Mouse (Mus musculus): ENCODE results near the gene Bptf. TPM values are rescaled to one million over a fixed set of nuclear protein-coding genes. Genes with fewer than 3 reads are reported as not detected.
"Not testable (repeated sequence)": the region's sequence is repeated elsewhere in the genome, so short reads cannot be mapped to it uniquely, and the experiment has no call there.

Gene Bptf
- polyA plus RNA-seq, 1 experiment, result 49.4 TPM

GRCm38 (mm10) chr11:107022050-107022683, 109.8 kb downstream of the Bptf start:
- DNase-seq (ENCODE audit: extremely low spot score in 1 of 2, low spot score in 1 of 2), result no peak

- DNase-seq (ENCODE audit: extremely low spot score in 1 of 2, low spot score in 1 of 2), result not testable (repeated sequence)
These were observed 112.2 kb downstream of the Bptf start for GRCm38 (mm10) chr11:107019722-107020121.

GRCm38 (mm10) chr11:107019318-107019717, 112.6 kb downstream of the Bptf start:
- no peak for DNase-seq (ENCODE audit: extremely low spot score in 1 of 2, low spot score in 1 of 2)

- DNase-seq (ENCODE audit: extremely low spot score in 1 of 2, low spot score in 1 of 2), result no peak
These were observed 113.3 kb downstream of the Bptf start for GRCm38 (mm10) chr11:107018606-107019005.

DNA sequence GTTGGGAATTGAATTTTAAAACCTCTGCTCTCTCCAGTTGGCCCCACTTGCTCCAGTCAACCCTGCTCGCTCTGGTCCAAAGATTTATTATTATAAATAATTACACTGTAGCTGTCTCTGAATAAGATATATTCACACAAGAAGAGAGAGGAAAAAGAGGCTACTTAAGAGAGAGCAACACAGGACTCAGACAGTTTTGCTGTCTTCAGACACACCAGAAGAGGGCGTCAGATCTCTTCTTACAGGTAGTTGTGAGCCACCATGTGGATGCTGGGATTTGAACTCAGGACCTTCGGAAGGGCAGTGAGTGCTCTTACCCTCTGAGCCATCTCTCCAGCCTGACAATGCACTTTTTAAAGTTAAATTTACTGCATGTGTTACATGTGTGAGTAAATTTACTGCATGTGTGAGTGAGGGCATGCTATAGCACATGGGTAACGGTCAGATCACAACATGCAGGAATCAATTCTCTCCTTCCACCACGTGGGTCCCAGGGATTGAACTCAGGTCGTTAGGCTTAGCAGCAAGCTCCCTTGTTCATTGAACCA, 114.5 kb downstream of the Bptf start:
- no peak for DNase-seq (ENCODE audit: extremely low spot score in 1 of 2, low spot score in 1 of 2)

GRCm38 (mm10) chr11:107016893-107017292, 115.0 kb downstream of the Bptf start:
- no peak for DNase-seq (ENCODE audit: extremely low spot score in 1 of 2, low spot score in 1 of 2)

DNA sequence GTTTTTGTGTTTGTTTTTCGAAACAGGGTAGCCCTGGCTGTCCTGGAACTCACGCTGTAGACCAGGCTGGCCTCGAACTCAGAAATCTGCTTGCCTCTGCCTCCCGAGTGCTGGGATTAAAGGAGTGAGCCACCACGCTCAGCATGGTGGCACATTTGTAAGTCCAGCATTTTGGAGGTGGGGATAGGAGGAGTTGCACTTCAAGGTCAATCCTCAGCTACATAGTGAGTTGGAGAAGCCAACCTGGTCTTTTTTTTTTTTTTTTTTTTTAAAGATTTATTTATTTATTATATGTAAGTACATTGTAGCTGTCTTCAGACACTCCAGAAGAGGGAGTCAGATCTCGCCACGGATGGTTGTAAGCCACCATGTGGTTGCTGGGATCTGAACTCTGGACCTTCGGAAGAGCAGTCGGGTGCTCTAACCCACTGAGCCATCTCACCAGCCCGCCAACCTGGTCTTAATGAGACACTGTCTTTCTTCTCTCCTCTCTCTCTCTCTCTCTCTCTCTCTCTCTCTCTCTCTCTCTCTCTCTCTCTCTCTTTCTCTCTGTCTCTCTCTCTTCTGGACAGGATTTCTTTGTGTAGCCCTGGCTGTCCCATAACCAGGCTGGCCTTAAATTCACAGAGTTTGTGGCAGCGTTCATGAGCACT, 116.3 kb downstream of the Bptf start:
- DNase-seq (ENCODE audit: extremely low spot score in 1 of 2, low spot score in 1 of 2), result not testable (repeated sequence)

DNA sequence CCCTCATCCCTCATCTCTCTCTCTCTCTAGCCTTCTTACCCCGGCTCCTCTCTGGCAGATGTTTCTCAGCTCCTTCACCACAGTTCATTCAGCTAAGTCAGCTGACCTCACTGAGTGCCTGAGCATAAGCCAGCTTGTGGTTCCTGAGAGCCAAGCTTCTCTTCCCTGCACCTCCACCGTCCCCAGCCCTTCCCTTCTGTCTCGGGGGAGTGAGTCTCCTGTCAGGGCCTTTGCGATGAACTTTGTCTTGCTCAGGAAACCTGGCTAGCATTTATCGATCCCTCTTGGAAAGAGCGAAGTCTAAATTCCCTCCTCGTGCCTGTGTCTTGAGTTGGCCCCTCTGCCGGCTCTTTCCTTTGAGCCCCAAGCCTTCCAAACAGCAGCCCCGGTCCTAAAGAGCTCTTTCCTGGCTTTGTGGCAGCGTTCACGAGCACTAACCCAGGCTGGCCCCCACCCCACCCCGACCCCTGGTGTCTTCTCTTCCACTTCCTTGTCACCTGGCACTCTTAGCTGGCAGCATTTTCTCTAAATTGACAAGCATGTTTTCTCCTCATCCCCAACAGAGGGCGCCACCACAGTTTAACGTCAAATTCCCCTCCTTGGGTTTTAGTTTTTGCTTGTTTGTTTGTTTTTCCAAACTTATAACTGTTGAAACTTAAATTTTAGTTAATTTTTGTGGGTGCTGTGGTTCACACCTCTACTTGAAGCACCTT, 117.2 kb downstream of the Bptf start:
- DNase-seq (ENCODE audit: extremely low spot score in 1 of 2, low spot score in 1 of 2), result no peak

- DNase-seq (ENCODE audit: extremely low spot score in 1 of 2, low spot score in 1 of 2), result no peak
These were observed 117.8 kb downstream of the Bptf start for GRCm38 (mm10) chr11:107014020-107014585.

- DNase-seq (ENCODE audit: extremely low spot score in 1 of 2, low spot score in 1 of 2), result peak; percentile 95 to 100
These were observed 119.5 kb downstream of the Bptf start for GRCm38 (mm10) chr11:107012324-107013017.

GRCm38 (mm10) chr11:107011669-107012323, 120.1 kb downstream of the Bptf start:
- DNase-seq (ENCODE audit: extremely low spot score in 1 of 2, low spot score in 1 of 2), result no peak

DNA sequence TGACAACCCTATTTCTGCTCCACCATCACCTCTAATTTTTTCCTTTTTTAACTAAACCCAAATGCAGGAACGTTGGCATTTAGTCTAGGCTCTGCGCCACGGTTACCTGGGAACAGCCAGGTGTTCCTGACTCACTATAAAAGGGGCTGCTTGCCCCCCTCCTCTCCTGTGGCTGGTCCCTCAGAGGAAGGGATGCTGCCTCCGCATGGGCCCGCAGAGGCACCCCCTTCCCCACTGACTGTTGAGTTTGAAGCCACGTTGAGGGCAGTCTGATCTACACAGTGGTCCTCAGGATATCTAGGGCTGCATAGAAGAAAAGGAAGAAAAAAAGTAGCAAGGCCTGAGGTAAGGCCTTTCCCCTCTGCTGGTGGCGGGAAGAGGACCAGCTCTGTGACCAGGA, 120.8 kb downstream of the Bptf start:
- no peak for DNase-seq (ENCODE audit: extremely low spot score in 1 of 2, low spot score in 1 of 2)

DNA sequence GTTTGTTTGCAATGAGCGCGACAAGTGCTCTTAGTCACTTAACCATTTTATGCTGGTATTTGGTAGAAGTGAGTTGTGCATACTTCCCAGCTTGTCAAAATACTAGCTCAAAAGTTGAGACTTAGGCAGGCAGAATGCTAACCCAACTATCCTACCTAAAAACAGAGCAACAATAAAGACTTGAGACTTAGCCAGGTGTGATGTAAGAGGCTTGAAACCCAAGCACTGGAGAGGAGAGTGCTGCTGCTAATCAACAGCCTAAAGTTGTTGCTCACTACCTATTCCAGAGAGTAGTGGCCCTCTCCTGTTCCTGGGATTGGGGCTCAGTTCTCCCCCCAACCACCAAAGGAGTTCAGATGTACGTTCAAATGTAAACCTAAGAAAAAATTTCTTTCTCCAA, 121.5 kb downstream of the Bptf start:
- DNase-seq (ENCODE audit: extremely low spot score in 1 of 2, low spot score in 1 of 2), result no peak

DNA sequence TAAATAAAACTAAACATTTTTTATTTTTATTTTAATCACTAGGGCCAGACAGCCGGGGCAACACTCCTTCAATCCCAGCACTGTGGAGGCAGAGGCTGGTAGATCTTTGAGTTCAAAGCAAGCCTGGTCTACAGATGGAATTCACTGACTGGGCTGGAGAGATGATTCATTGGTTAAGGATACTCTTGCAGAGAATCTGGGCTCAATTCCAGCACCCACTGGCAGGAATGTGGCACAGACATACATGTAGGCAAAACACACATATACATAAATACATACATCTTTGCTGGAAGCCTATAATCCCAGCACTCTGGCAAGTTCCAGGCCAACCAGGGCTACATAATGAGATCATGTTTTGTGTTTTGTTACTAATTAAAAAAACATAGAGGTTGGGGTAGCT, 126.4 kb downstream of the Bptf start:
- DNase-seq (ENCODE audit: extremely low spot score in 1 of 2, low spot score in 1 of 2), result no peak

DNA sequence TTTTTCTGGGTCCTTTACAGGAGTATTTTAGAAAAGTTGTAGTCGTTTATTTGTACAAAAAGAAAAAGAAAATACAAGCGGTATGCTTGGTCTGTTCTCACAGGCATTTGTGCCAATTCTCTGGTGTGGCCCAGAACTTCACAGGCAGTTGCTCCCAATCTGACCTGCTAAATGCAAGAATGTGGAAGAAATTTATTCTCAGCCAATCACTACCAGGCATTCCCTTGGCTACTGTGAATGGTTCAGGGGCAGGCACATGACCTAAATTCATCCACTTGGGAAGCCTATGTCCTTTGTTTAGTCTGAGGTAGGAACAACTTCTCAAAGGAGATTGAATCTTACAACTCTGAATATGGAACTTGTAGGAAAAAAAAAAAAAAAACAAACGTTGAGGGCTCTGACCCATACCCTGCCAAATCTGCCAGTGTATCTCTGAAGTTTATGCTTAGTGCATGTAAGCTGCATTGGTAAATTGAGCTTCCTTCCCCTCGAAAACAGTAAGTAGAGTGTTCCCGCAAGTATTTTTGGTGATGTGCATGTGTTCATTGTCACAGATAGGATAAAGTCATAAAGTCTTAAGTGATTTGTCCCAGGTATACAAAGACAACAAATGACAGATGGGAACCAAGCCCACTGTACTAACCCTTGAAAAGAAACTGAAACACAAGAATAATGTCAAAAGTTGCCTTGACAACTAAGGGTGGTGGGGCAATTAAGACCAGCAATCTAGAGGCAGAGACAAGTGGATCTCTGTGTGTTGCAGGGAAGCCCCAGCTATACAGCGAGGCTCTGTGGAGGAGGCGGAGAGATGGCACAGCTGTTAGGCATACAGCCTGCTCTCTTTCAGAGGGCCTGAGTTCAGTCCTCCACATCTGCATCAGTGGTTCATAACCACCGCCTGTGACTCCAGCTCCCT, 129.9 kb downstream of the Bptf start:
- no peak for DNase-seq (ENCODE audit: extremely low spot score in 1 of 2, low spot score in 1 of 2)

GRCm38 (mm10) chr11:106999949-107000513, 131.9 kb downstream of the Bptf start:
- DNase-seq (ENCODE audit: extremely low spot score in 1 of 2, low spot score in 1 of 2), result no peak

DNA sequence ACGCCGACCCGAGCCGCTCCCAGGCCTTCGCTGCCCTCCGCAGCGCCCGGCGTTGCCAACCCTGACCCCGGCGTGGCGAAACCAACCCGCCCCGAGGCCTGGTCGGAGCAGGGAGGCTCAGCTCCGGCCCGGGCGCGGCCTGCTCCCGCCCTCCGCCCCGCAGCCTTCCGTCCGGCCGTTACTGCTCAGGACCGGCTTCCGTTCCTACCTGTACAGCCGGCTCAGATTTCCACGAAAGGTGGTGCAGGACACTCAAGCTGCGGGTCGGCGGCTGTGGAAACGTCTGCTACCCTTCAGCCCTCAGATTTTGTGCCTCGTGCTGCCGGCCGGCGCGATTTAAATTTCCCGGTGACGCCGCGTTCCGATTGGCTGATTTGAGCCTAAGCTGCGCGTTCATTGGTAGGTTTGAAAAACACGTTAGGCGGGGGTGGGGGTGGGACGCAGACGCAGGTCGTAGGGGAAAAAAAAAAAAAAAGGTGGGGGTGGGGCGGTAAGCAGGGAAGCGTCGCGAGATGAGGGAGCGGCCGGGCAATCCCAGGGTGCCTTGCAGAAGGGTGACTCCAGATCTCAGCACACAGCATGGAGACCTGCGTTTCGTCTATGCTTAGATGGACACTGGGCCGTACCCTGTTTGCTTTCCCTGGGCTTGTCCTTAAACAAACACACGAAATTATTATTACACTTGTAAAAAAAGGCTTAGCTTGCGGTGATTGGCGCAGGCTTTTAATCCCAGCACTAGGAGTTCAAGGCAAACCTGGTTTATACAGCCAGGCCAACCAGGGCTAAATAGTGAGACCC, 132.6 kb downstream of the Bptf start, which contains the start of gene Kpna2:
Kpna2 (minus strand) TSS at position 391 of the 798 bp plus-strand sequence.
- peak; percentile 80 to 93 for DNase-seq (ENCODE audit: extremely low spot score in 1 of 2, low spot score in 1 of 2)

- DNase-seq (ENCODE audit: extremely low spot score in 1 of 2, low spot score in 1 of 2), result peak in 1 of 2 experiments; percentile 18
These were observed 133.2 kb downstream of the Bptf start for GRCm38 (mm10) chr11:106998651-106999150.

All from frontal cortex, adult 2 months (tissue).